Mouse (Mus musculus): ENCODE data around the gene Zbtb18.

- TF ChIP-seq USF1 (IDR thresholded peaks at IDR 0.05; ENCODE audit: low read depth): no peak
- TF ChIP-seq POLR2A (IDR thresholded peaks at IDR 0.05; ENCODE audit: insufficient read length, low read depth): no peak
- TF ChIP-seq MAX (IDR thresholded peaks at IDR 0.05; ENCODE audit: low read depth): no peak
Measured at GRCm38 (mm10) chr1:177440411-177440810, 1.7 kb upstream of the Zbtb18 start.
